Mouse (Mus musculus) forebrain, embryonic 13.5 days (tissue): ENCODE measurements around the gene Ppp1r1b. TPM values are rescaled to one million over a fixed set of nuclear protein-coding genes. Genes with fewer than 3 reads are reported as not detected.
A peak's percentile ranks its signal among the peaks of the same experiment; 100 is the strongest.

Experiments
- ATAC-seq: fragments of 200-750 bp; cut with Nextera tagmentation; 2 replicates; pipeline ENCODE4 v1.8.0; 2017
- H3K27ac ChIP-seq: fragments of 300-500 bp; sonication (generic); 2 replicates; pipeline ENCODE4 v1.5.1; 2015; ENCODE audit warnings: inconsistent platforms, mild to moderate bottlenecking, moderate library complexity
- H3K27me3 ChIP-seq: fragments of 300-500 bp; sonication (generic); 2 replicates; pipeline ENCODE4 v1.6.1; 2015; ENCODE audit warnings: mild to moderate bottlenecking, inconsistent platforms
- H3K36me3 ChIP-seq: fragments of 300-500 bp; sonication (generic); 2 replicates; pipeline ENCODE4 v1.6.1; 2015; ENCODE audit warnings: mild to moderate bottlenecking, inconsistent platforms; ENCODE audit not compliant: poor library complexity, severe bottlenecking
- H3K4me1 ChIP-seq: fragments of 300-500 bp; sonication (generic); 2 replicates; pipeline ENCODE4 v1.6.1; 2015; ENCODE audit warnings: inconsistent platforms
- H3K4me2 ChIP-seq: fragments of 300-500 bp; sonication (generic); 2 replicates; pipeline ENCODE4 v1.6.1; 2015; ENCODE audit warnings: inconsistent platforms, mild to moderate bottlenecking, moderate library complexity
- H3K4me3 ChIP-seq: fragments of 300-500 bp; sonication (generic); 2 replicates; pipeline ENCODE4 v1.5.1; 2015; ENCODE audit warnings: mild to moderate bottlenecking, inconsistent platforms
- H3K9ac ChIP-seq: fragments of 300-500 bp; sonication (generic); 2 replicates; pipeline ENCODE4 v1.6.1; 2015; ENCODE audit warnings: mild to moderate bottlenecking, inconsistent platforms
- H3K9me3 ChIP-seq: fragments of 300-500 bp; sonication (generic); replicated peaks from 2 replicates; pipeline ENCODE4 v1.6.1; 2016; ENCODE audit warnings: inconsistent platforms
- WGBS: fragments of 180-500 bp; shearing (Covaris S2); methylation state at CpG from one replicate; pipeline ENCODE4 v1.1.7; 2015; 5-methylcytosine and 5-hydroxymethylcytosine counted together
- polyA plus RNA-seq: library from polyadenylated mRNA; unstranded; fragments of >200 nt; fragmentation: Nextera tagmentation; extraction: Ambion mirVana; gene quantifications from 2 replicates; pipeline ENCODE4 v1.2.1, GENCODE M21; 2015

The Ppp1r1b gene
- polyA plus RNA-seq, 1 experiment from 2014 or later: 20.0 TPM

- no peaks in the 10 kb centered on the region for H3K9me3 ChIP-seq
- no peak overlapping the region for H3K4me3 ChIP-seq
- no peak overlapping the region for H3K27ac ChIP-seq
- peaks cover 29% of the 10 kb centered on the region for H3K4me1 ChIP-seq
- H3K36me3 ChIP-seq: 0 out of 2 replicates have a peak, but pooled peaks cover under 1% of the 10 kb centered on the region
- WGBS: 46% methylated on average over 4 of the region's 4 CpGs
- H3K27me3 ChIP-seq: peaks cover 35% of the 10 kb centered on the region
- no peak for ATAC-seq
- no peak overlapping the region for H3K4me2 ChIP-seq
- H3K9ac ChIP-seq: no peak overlapping the region; the same call in 1 of the 2 replicates
These were observed 44.4 kb downstream of the Ppp1r1b start for GRCm38 (mm10) chr11:98392645-98393044.

- H3K4me2 ChIP-seq: no peak overlapping the region
- H3K9ac ChIP-seq: peak overlapping the region; percentile 41
- H3K4me1 ChIP-seq: peaks cover 29% of the 10 kb centered on the region
- H3K36me3 ChIP-seq: 0 out of 2 replicates have a peak, but pooled peaks cover 2% of the 10 kb centered on the region
- no peak for ATAC-seq
- H3K27me3 ChIP-seq: peaks cover 29% of the 10 kb centered on the region
- H3K4me3 ChIP-seq: no peak overlapping the region
- H3K9me3 ChIP-seq: no peaks in the 10 kb centered on the region
- 77% methylated on average over 6 of the region's 6 CpGs for WGBS
- no peak overlapping the region for H3K27ac ChIP-seq
These were observed 45.1 kb downstream of the Ppp1r1b start for GRCm38 (mm10) chr11:98393317-98393716.

- Histone ChIP-seq H3K9me3 (no peaks in the 10 kb centered on the region), H3K4me3 (no peak overlapping the region), H3K4me1 (peaks cover 29% of the 10 kb centered on the region), H3K27ac (no peak overlapping the region; the same call in 1 of the 2 replicates), H3K9ac (peak overlapping the region; percentile 30; the same call in 1 of the 2 replicates), H3K36me3 (0 out of 2 replicates have a peak, but pooled peaks cover 2% of the 10 kb centered on the region), H3K4me2 (no peak overlapping the region), H3K27me3 (peaks cover 23% of the 10 kb centered on the region)
- ATAC-seq: no peak
- WGBS: 62% methylated on average over 6 of the region's 6 CpGs
These were observed 46.1 kb downstream of the Ppp1r1b start for GRCm38 (mm10) chr11:98394301-98394700.

GRCm38 (mm10) chr11:98395041-98395440 is 46.8 kb downstream of the Ppp1r1b start:
- Histone ChIP-seq H3K27me3 (peaks cover 22% of the 10 kb centered on the region), H3K36me3 (0 out of 2 replicates have a peak, but pooled peaks cover 2% of the 10 kb centered on the region), H3K4me3 (no peak overlapping the region), H3K4me1 (peaks cover 32% of the 10 kb centered on the region), H3K27ac (0 out of 2 replicates have a peak overlapping the region, but pooled peaks have one; percentile 21), H3K4me2 (no peak overlapping the region), H3K9ac (peak overlapping the region; percentile 35), H3K9me3 (no peaks in the 10 kb centered on the region)
- ATAC-seq: no peak
- WGBS: 50% methylated on average over 4 of the region's 4 CpGs

GRCm38 (mm10) chr11:98397946-98398345 is 49.7 kb downstream of the Ppp1r1b start:
- Histone ChIP-seq H3K9ac (no peak overlapping the region), H3K4me3 (no peak overlapping the region), H3K9me3 (no peaks in the 10 kb centered on the region), H3K4me2 (no peak overlapping the region), H3K36me3 (0 out of 2 replicates have a peak, but pooled peaks cover 2% of the 10 kb centered on the region), H3K27me3 (peaks cover 8% of the 10 kb centered on the region; the same call in 1 of the 2 replicates), H3K4me1 (peaks cover 35% of the 10 kb centered on the region), H3K27ac (no peak overlapping the region)
- whole genome bisulfite sequencing: 88% methylated on average over 7 of the region's 7 CpGs
- ATAC-seq: no peak

GRCm38 (mm10) chr11:98400161-98400726 is 52.0 kb downstream of the Ppp1r1b start, which contains the start of gene Pgap3:
TSS of gene Pgap3 (minus strand) at chr11:98400490.
- peak within 1 kb of the TSS; percentile 97 for H3K27ac ChIP-seq
- H3K36me3 ChIP-seq: 0 out of 2 replicates have a peak, but pooled peaks cover 2% of the 10 kb centered on the region
- peak within 1 kb of the TSS; percentile 76 for H3K4me3 ChIP-seq
- H3K4me1 ChIP-seq: peaks cover 12% of the 10 kb centered on the region
- H3K9me3 ChIP-seq: no peaks in the 10 kb centered on the region
- H3K27me3 ChIP-seq: peaks cover 20% of the 10 kb centered on the region; the same call in 1 of the 2 replicates
- ATAC-seq: peak; percentile 95
- under 1% methylated on average over 39 of the region's 40 CpGs for WGBS
- peak within 1 kb of the TSS; percentile 76 for H3K4me2 ChIP-seq
- peak within 1 kb of the TSS; percentile 78 for H3K9ac ChIP-seq

GRCm38 (mm10) chr11:98400816-98401215 is 52.6 kb downstream of the Ppp1r1b start:
- ATAC-seq: no peak
- WGBS: 67% methylated on average over 3 of the region's 3 CpGs

GRCm38 (mm10) chr11:98406621-98407020 is 58.4 kb downstream of the Ppp1r1b start:
- ATAC-seq: no peak
- H3K36me3 ChIP-seq: no peaks in the 10 kb centered on the region
- H3K27ac ChIP-seq: no peak overlapping the region
- H3K27me3 ChIP-seq: peaks cover 39% of the 10 kb centered on the region
- no peak overlapping the region for H3K4me2 ChIP-seq
- H3K9ac ChIP-seq: no peak overlapping the region
- WGBS: 76% methylated on average over 6 of the region's 6 CpGs
- no peak overlapping the region for H3K4me3 ChIP-seq
- peaks cover 13% of the 10 kb centered on the region for H3K4me1 ChIP-seq
- no peaks in the 10 kb centered on the region for H3K9me3 ChIP-seq

More at GRCm38 (mm10) chr11:98400816-98401215, 52.6 kb downstream of the Ppp1r1b start:
- Histone ChIP-seq H3K4me3 (peak overlapping the region; percentile 76), H3K36me3 (0 out of 2 replicates have a peak, but pooled peaks cover 2% of the 10 kb centered on the region), H3K27me3 (peaks cover 20% of the 10 kb centered on the region; the same call in 1 of the 2 replicates), H3K4me1 (peaks cover 11% of the 10 kb centered on the region), H3K9ac (peak overlapping the region; percentile 78), H3K9me3 (no peaks in the 10 kb centered on the region), H3K27ac (peak overlapping the region; percentile 97), H3K4me2 (peak overlapping the region; percentile 76)

Other genes starting within 250 kb of the Ppp1r1b start
- 31.8 and 32.9 TPM in 2 replicates for gene Fbxl20, start 198.0 kb upstream of the Ppp1r1b start, polyA plus RNA-seq
- 77.5 and 78.3 TPM in 2 replicates for gene Med1, start 155.1 kb upstream of the Ppp1r1b start, polyA plus RNA-seq
- gene Cdk12, start 145.3 kb upstream of the Ppp1r1b start, polyA plus RNA-seq: 17.7 and 19.0 TPM in 2 replicates
- 45.4 and 72.1 TPM in 2 replicates for gene Neurod2, start 18.8 kb upstream of the Ppp1r1b start, polyA plus RNA-seq
- 44.0 and 45.5 TPM in 2 replicates for gene Stard3, start 10.0 kb downstream of the Ppp1r1b start, polyA plus RNA-seq
- gene Tcap, start 35.4 kb downstream of the Ppp1r1b start, polyA plus RNA-seq: 0.18 and 0.19 TPM in 2 replicates
- gene Pnmt, start 38.0 kb downstream of the Ppp1r1b start, polyA plus RNA-seq: 0.35 TPM in 1 of 2 replicates, not detected in the other
- gene Pgap3, start 52.1 kb downstream of the Ppp1r1b start, polyA plus RNA-seq: 6.7 and 9.2 TPM in 2 replicates
- 6.7 and 7.4 TPM in 2 replicates for gene Erbb2, start 64.1 kb downstream of the Ppp1r1b start, polyA plus RNA-seq
- 208 and 237 TPM in 2 replicates for gene Mien1, start 90.6 kb downstream of the Ppp1r1b start, polyA plus RNA-seq
- 0.21 and 0.35 TPM in 2 replicates for gene Grb7, start 98.0 kb downstream of the Ppp1r1b start, polyA plus RNA-seq
- not detected in 2 replicates for gene Ikzf3, start 197.6 kb downstream of the Ppp1r1b start, polyA plus RNA-seq
- not detected in 2 replicates for gene Zpbp2, start 202.7 kb downstream of the Ppp1r1b start, polyA plus RNA-seq
- gene Ormdl3, start 239.0 kb downstream of the Ppp1r1b start, polyA plus RNA-seq: 77.3 and 88.0 TPM in 2 replicates
- not detected in 2 replicates for gene Lrrc3c, start 249.9 kb downstream of the Ppp1r1b start, polyA plus RNA-seq